Mouse (Mus musculus): Measurements from ENCODE around the gene Tmem39b. TPM values are rescaled to one million over a fixed set of nuclear protein-coding genes. Genes with fewer than 3 reads are reported as not detected.

Tmem39b gene
- polyA plus RNA-seq, 1 experiment from 2014 or later, result 29.1 TPM

- DNase-seq (ENCODE audit: low spot score) (no peak), ATAC-seq (replicated peaks; ENCODE audit: insufficient number of reproducible peaks, low FRiP score, low TSS enrichment, low read depth) (no peak)
- H3K36me3 ChIP-seq (replicated peaks; ENCODE audit: control insufficient read depth, insufficient read depth, low read depth, low read length), result peaks cover 41% of the 10 kb centered on the region
- H3K4me1 ChIP-seq (ENCODE audit: control insufficient read depth, insufficient read depth, low read length), result no peaks in the 10 kb centered on the region
- H3K4me3 ChIP-seq (ENCODE audit: low read depth, low read length), result no peak overlapping the region
- no peak overlapping the region for H3K4me2 ChIP-seq (ENCODE audit: low read depth, low read length)
- WGBS, result 90% methylated on average over 4 of the region's 4 CpGs
- H3K9ac ChIP-seq (replicated peaks; ENCODE audit: low read length), result no peak overlapping the region
- no peaks in the 10 kb centered on the region for H3K9me3 ChIP-seq (replicated peaks; ENCODE audit: control insufficient read depth, low read length)
- no peak overlapping the region for H3K27ac ChIP-seq (replicated peaks; ENCODE audit: low read depth, low read length)
- no peaks in the 10 kb centered on the region for H3K27me3 ChIP-seq (ENCODE audit: control insufficient read depth, insufficient read depth, low read length)
Observed at GRCm38 (mm10) chr4:129630944-129631343, 65.7 kb downstream of the Tmem39b start.

Small RNAs within 50 kb of the gene (microRNA-seq; reads per million reads assigned to microRNA genes)
- gene Mir7016 (ENCODE audit: borderline number of aligned reads), result not detected

Other genes with a start within 250 kb of the Tmem39b start
- gene Bsdc1, start 235.3 kb downstream of the Tmem39b start, polyA plus RNA-seq (2014; fragmentation: Nextera tagmentation; extraction: Ambion mirVana), result 21.2 and 22.0 TPM in 2 replicates
- gene Tssk3, start 205.8 kb downstream of the Tmem39b start, polyA plus RNA-seq (2014; fragmentation: Nextera tagmentation; extraction: Ambion mirVana), result not detected in 2 replicates
- gene Fam229a, start 205.6 kb downstream of the Tmem39b start, polyA plus RNA-seq (2014; fragmentation: Nextera tagmentation; extraction: Ambion mirVana), result not detected in 2 replicates
- 1,559 and 1,563 TPM in 2 replicates for gene Marcksl1, start 183.3 kb downstream of the Tmem39b start, polyA plus RNA-seq (2014; fragmentation: Nextera tagmentation; extraction: Ambion mirVana)
- 271 and 273 TPM in 2 replicates for gene Hdac1, start 154.1 kb downstream of the Tmem39b start, polyA plus RNA-seq (2014; fragmentation: Nextera tagmentation; extraction: Ambion mirVana)
- 11.3 and 14.2 TPM in 2 replicates for gene Lck, start 123.2 kb downstream of the Tmem39b start, polyA plus RNA-seq (2014; fragmentation: Nextera tagmentation; extraction: Ambion mirVana)
- gene Fam167b, start 118.3 kb downstream of the Tmem39b start, polyA plus RNA-seq (2014; fragmentation: Nextera tagmentation; extraction: Ambion mirVana), result 2.9 and 3.2 TPM in 2 replicates
- gene Eif3i, start 96.2 kb downstream of the Tmem39b start, polyA plus RNA-seq (2014; fragmentation: Nextera tagmentation; extraction: Ambion mirVana), result 284 and 293 TPM in 2 replicates
- 163 and 195 TPM in 2 replicates for gene Tmem234, start 96.2 kb downstream of the Tmem39b start, polyA plus RNA-seq (2014; fragmentation: Nextera tagmentation; extraction: Ambion mirVana)
- gene Dcdc2b, start 82.6 kb downstream of the Tmem39b start, polyA plus RNA-seq (2014; fragmentation: Nextera tagmentation; extraction: Ambion mirVana), result 1.2 and 1.9 TPM in 2 replicates
- gene Iqcc, start 77.7 kb downstream of the Tmem39b start, polyA plus RNA-seq (2014; fragmentation: Nextera tagmentation; extraction: Ambion mirVana), result 22.8 and 23.5 TPM in 2 replicates
- gene Ccdc28b, start 72.9 kb downstream of the Tmem39b start, polyA plus RNA-seq (2014; fragmentation: Nextera tagmentation; extraction: Ambion mirVana), result 55.8 and 58.8 TPM in 2 replicates
- 100 and 101 TPM in 2 replicates for gene Txlna, start 55.8 kb downstream of the Tmem39b start, polyA plus RNA-seq (2014; fragmentation: Nextera tagmentation; extraction: Ambion mirVana)
- 12.5 and 13.3 TPM in 2 replicates for gene Kpna6, start 24.1 kb downstream of the Tmem39b start, polyA plus RNA-seq (2014; fragmentation: Nextera tagmentation; extraction: Ambion mirVana)
- gene Khdrbs1, start 45.5 kb upstream of the Tmem39b start, polyA plus RNA-seq (2014; fragmentation: Nextera tagmentation; extraction: Ambion mirVana), result 175 and 193 TPM in 2 replicates
- 325 and 376 TPM in 2 replicates for gene Ptp4a2, start 114.4 kb upstream of the Tmem39b start, polyA plus RNA-seq (2014; fragmentation: Nextera tagmentation; extraction: Ambion mirVana)
- gene Spocd1, start 232.4 kb upstream of the Tmem39b start, polyA plus RNA-seq (2014; fragmentation: Nextera tagmentation; extraction: Ambion mirVana), result not detected in 2 replicates

Measured in embryonic facial prominence, embryonic 11.5 days (tissue).